Mouse (Mus musculus): Measurements from ENCODE around the gene Exosc2.

DNA sequence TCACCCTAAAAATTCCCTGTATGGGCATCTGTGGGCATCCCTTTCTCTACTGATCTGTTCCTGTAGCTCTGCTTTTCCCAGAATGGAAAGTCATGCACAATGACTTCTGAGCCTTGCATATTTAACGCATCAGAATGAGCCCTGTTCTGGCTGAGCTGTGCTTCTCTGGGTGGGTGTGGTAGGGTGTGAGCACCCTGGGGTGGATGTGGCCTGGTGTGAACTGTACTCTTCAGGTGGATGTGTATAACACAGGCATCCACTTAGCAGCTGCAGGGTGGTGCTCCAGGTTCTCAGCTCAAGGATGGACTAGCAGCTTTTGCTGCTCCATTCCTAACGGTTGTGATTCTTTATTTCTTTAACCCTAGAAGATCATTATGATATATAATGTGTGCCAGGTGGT lies 49.4 kb downstream of the Exosc2 start:
- TF ChIP-seq CTCF (IDR thresholded peaks at IDR 0.05; ENCODE audit: low read depth, low read length) (no peak), POLR2A (IDR thresholded peaks at IDR 0.05; ENCODE audit: borderline replicate concordance, low read depth, low read length) (no peak)
